Mouse (Mus musculus) midbrain, postnatal 0 days (tissue): ENCODE data around the gene Man1b1. TPM values are rescaled to one million over a fixed set of nuclear protein-coding genes. Genes with fewer than 3 reads are reported as not detected.

ENCODE experiments used
- ATAC-seq: fragments of 200-750 bp; cut with Nextera tagmentation; 2 replicates; pipeline ENCODE4 v1.8.0; 2017; ENCODE audit warnings: moderate number of reproducible peaks, mild to moderate bottlenecking, moderate TSS enrichment, moderate library complexity; ENCODE audit not compliant: low FRiP score
- DNase-seq: peaks from one replicate; pipeline ENCODE4 v3.0.0-alpha.2; 2015; ENCODE audit warnings: low spot score
- H3K27ac ChIP-seq: fragments of 300-500 bp; sonication (generic); 2 replicates; pipeline ENCODE4 v1.5.1; 2014; ENCODE audit warnings: low read depth, mild to moderate bottlenecking, low read length, mixed read lengths
- H3K27me3 ChIP-seq: fragments of 300-500 bp; sonication (generic); 2 replicates; pipeline ENCODE4 v1.6.1; 2014; ENCODE audit warnings: low read length, control low read depth, mixed read lengths; ENCODE audit not compliant: insufficient read depth
- H3K36me3 ChIP-seq: fragments of 300-500 bp; sonication (generic); 2 replicates; pipeline ENCODE4 v1.6.1; 2014; ENCODE audit warnings: low read length, control low read depth, mixed read lengths; ENCODE audit not compliant: insufficient read depth
- H3K4me1 ChIP-seq: fragments of 300-500 bp; sonication (generic); 2 replicates; pipeline ENCODE4 v1.6.1; 2014; ENCODE audit warnings: mild to moderate bottlenecking, control low read depth, antibody characterized with exemption, low read length, mixed read lengths; ENCODE audit not compliant: insufficient read depth
- H3K4me2 ChIP-seq: fragments of 300-500 bp; sonication (generic); 2 replicates; pipeline ENCODE4 v1.6.1; 2014; ENCODE audit warnings: low read depth, mild to moderate bottlenecking, low read length, mixed read lengths; ENCODE audit not compliant: poor library complexity, severe bottlenecking
- H3K4me3 ChIP-seq: fragments of 300-500 bp; sonication (generic); 2 replicates; pipeline ENCODE4 v1.5.1; 2014; ENCODE audit warnings: low read depth, mild to moderate bottlenecking, low read length, moderate library complexity
- H3K9ac ChIP-seq: fragments of 300-500 bp; sonication (generic); replicated peaks from 2 replicates; pipeline ENCODE4 v1.6.1; 2014; ENCODE audit warnings: mild to moderate bottlenecking, low read length, moderate library complexity, mixed read lengths; ENCODE audit not compliant: poor library complexity, severe bottlenecking
- H3K9me3 ChIP-seq: fragments of 300-500 bp; sonication (generic); 2 replicates; pipeline ENCODE4 v1.6.1; 2016; ENCODE audit warnings: low read length, control low read depth
- CTCF ChIP-seq: IDR thresholded peaks from 2 replicates; pipeline ENCODE4 v1.5.1; 2016; ENCODE audit warnings: antibody characterized with exemption, mild to moderate bottlenecking
- WGBS: fragments of 180-500 bp; shearing (Covaris S2); extraction: QIAGEN DNeasy Blood & Tissue Kit; methylation state at CpG from one replicate; pipeline ENCODE4 v1.1.7; 2014; 5-methylcytosine and 5-hydroxymethylcytosine counted together
- polyA plus RNA-seq: library from polyadenylated mRNA; unstranded; fragments of >200 nt; fragmentation: Nextera tagmentation; extraction: Ambion mirVana; gene quantifications from 2 replicates; pipeline ENCODE4 v1.2.1, GENCODE M21; 2015
- total RNA-seq: library from RNA; depleted of rRNA; stranded (reverse); fragments of >200 nt; gene quantifications from 2 replicates; pipeline ENCODE4 v1.2.3, GENCODE M21; 2014

Man1b1 gene
- total and polyA plus RNA-seq, 2 experiments from 2014 or later: 53.1 to 60.0 TPM

- DNase-seq (peak; percentile 93), ATAC-seq (peak; percentile 90)
- Histone ChIP-seq H3K9me3 (no peaks in the 10 kb centered on the region), H3K36me3 (no peaks in the 10 kb centered on the region), H3K4me3 (peak within 1 kb of the TSS; percentile 59), H3K9ac (peak within 1 kb of the TSS; percentile 59), H3K4me2 (peak within 1 kb of the TSS; percentile 88), H3K27me3 (no peaks in the 10 kb centered on the region; the same call in 1 of the 2 replicates), H3K4me1 (0 out of 2 replicates have a peak, but pooled peaks cover 5% of the 10 kb centered on the region), H3K27ac (peak within 1 kb of the TSS; percentile 1; the same call in 1 of the 2 replicates)
- TF ChIP-seq CTCF: no peak; the same call in 1 of the 2 replicates
- 1% methylated on average over 65 of the region's 65 CpGs for WGBS
Observed at GRCm38 (mm10) chr2:25371764-25372643, 39.9 kb downstream of the Man1b1 start, which contains the start of gene Sapcd2. Gene Sapcd2, plus strand, starts transcription at chr2:25372321.

GRCm38 (mm10) chr2:25372644-25373391 is 40.7 kb downstream of the Man1b1 start:
- DNase-seq: no peak
- Histone ChIP-seq H3K36me3 (no peaks in the 10 kb centered on the region), H3K4me2 (peak overlapping the region; percentile 88), H3K9ac (peak overlapping the region; percentile 59), H3K9me3 (no peaks in the 10 kb centered on the region), H3K27me3 (no peaks in the 10 kb centered on the region; the same call in 1 of the 2 replicates), H3K4me3 (peak overlapping the region; percentile 59), H3K4me1 (0 out of 2 replicates have a peak, but pooled peaks cover 5% of the 10 kb centered on the region), H3K27ac (peak overlapping the region; percentile 1; the same call in 1 of the 2 replicates)
- ATAC-seq: peak; percentile 8; the same call in 1 of the 2 replicates
- WGBS: 1% methylated on average over 42 of the region's 42 CpGs
- TF ChIP-seq CTCF: no peak

GRCm38 (mm10) chr2:25373431-25373830 is 41.3 kb downstream of the Man1b1 start:
- Histone ChIP-seq H3K27ac (no peak overlapping the region), H3K36me3 (no peaks in the 10 kb centered on the region), H3K9ac (no peak overlapping the region), H3K4me1 (0 out of 2 replicates have a peak, but pooled peaks cover 5% of the 10 kb centered on the region), H3K4me2 (peak overlapping the region; percentile 88; the same call in 1 of the 2 replicates), H3K27me3 (no peaks in the 10 kb centered on the region; the same call in 1 of the 2 replicates), H3K4me3 (peak overlapping the region; percentile 59), H3K9me3 (no peaks in the 10 kb centered on the region)
- ATAC-seq (no peak), DNase-seq (peak; percentile 58)
- TF ChIP-seq CTCF: no peak
- 6% methylated on average over 2 of the region's 2 CpGs for WGBS

GRCm38 (mm10) chr2:25376589-25376988 is 44.5 kb downstream of the Man1b1 start:
- ATAC-seq: peak; percentile 20; the same call in 1 of the 2 replicates
- no peak overlapping the region for H3K9ac ChIP-seq
- H3K27me3 ChIP-seq: no peaks in the 10 kb centered on the region; the same call in 1 of the 2 replicates
- no peak overlapping the region for H3K27ac ChIP-seq
- peak; percentile 86 for TF ChIP-seq CTCF
- H3K4me1 ChIP-seq: 0 out of 2 replicates have a peak, but pooled peaks cover 5% of the 10 kb centered on the region
- H3K9me3 ChIP-seq: no peaks in the 10 kb centered on the region
- no peak overlapping the region for H3K4me3 ChIP-seq
- H3K36me3 ChIP-seq: no peaks in the 10 kb centered on the region
- H3K4me2 ChIP-seq: no peak overlapping the region
- peak; percentile 79 for DNase-seq
- WGBS: 68% methylated on average over 4 of the region's 4 CpGs

GRCm38 (mm10) chr2:25384492-25384891 is 52.4 kb downstream of the Man1b1 start:
- DNase-seq (no peak), ATAC-seq (no peak)
- Histone ChIP-seq H3K4me1 (no peaks in the 10 kb centered on the region), H3K27me3 (no peaks in the 10 kb centered on the region), H3K9me3 (no peaks in the 10 kb centered on the region), H3K27ac (no peak overlapping the region), H3K4me3 (no peak overlapping the region), H3K4me2 (no peak overlapping the region), H3K36me3 (no peaks in the 10 kb centered on the region), H3K9ac (no peak overlapping the region)
- 78% methylated on average over 5 of the region's 5 CpGs for WGBS
- no peak for TF ChIP-seq CTCF
